Mouse (Mus musculus) liver, embryonic 11.5 days (tissue): Measurements from ENCODE around the gene 1810062G17Rik. TPM values are rescaled to one million over a fixed set of nuclear protein-coding genes. Genes with fewer than 3 reads are reported as not detected.

Source experiments
- ATAC-seq: fragments of 200-750 bp; cut with Nextera tagmentation; replicated peaks from 2 replicates; pipeline ENCODE4 v1.8.0; 2017; ENCODE audit warnings: moderate number of reproducible peaks, mild to moderate bottlenecking, moderate TSS enrichment, moderate library complexity; ENCODE audit not compliant: low FRiP score
- DNase-seq: peaks from one replicate; pipeline ENCODE4 v3.0.0-alpha.2; 2017; ENCODE audit warnings: low spot score
- H3K27ac ChIP-seq: fragments of 300-500 bp; sonication (generic); 2 replicates; pipeline ENCODE4 v1.5.1; 2014; ENCODE audit warnings: mild to moderate bottlenecking, low read depth, low read length, control low read depth
- H3K27me3 ChIP-seq: fragments of 300-500 bp; sonication (generic); replicated peaks from 2 replicates; pipeline ENCODE4 v1.6.1; 2014; ENCODE audit warnings: low read length, mixed read lengths; ENCODE audit not compliant: control insufficient read depth, insufficient read depth
- H3K36me3 ChIP-seq: fragments of 300-500 bp; sonication (generic); 2 replicates; pipeline ENCODE4 v1.6.1; 2014; ENCODE audit warnings: mild to moderate bottlenecking, low read length, moderate library complexity, mixed read lengths; ENCODE audit not compliant: control insufficient read depth, insufficient read depth
- H3K4me1 ChIP-seq: fragments of 300-500 bp; sonication (generic); replicated peaks from 2 replicates; pipeline ENCODE4 v1.6.1; 2014; ENCODE audit warnings: low read length, mixed read lengths; ENCODE audit not compliant: control insufficient read depth, insufficient read depth
- H3K4me2 ChIP-seq: fragments of 300-500 bp; sonication (generic); 2 replicates; pipeline ENCODE4 v1.6.1; 2014; ENCODE audit warnings: mild to moderate bottlenecking, control low read depth, moderate library complexity
- H3K4me3 ChIP-seq: fragments of 300-500 bp; sonication (generic); 2 replicates; pipeline ENCODE4 v1.5.1; 2014; ENCODE audit warnings: low read depth, low read length, control low read depth
- H3K9ac ChIP-seq: fragments of 300-500 bp; sonication (generic); 2 replicates; pipeline ENCODE4 v1.6.1; 2014; ENCODE audit warnings: low read depth, low read length, control low read depth
- H3K9me3 ChIP-seq: fragments of 300-500 bp; sonication (generic); 2 replicates; pipeline ENCODE4 v1.6.1; 2016; ENCODE audit warnings: low read length, inconsistent platforms, mixed read lengths; ENCODE audit not compliant: control insufficient read depth
- WGBS: fragments of 180-500 bp; shearing (Covaris S2); extraction: QIAGEN DNeasy Blood & Tissue Kit; methylation state at CpG from one replicate; pipeline ENCODE4 v1.1.7; 2014; 5-methylcytosine and 5-hydroxymethylcytosine counted together
- polyA plus RNA-seq: library from polyadenylated mRNA; unstranded; fragments of >200 nt; fragmentation: Nextera tagmentation; extraction: Ambion mirVana; gene quantifications from 2 replicates; pipeline ENCODE4 v1.2.1, GENCODE M21; 2014

1810062G17Rik gene
- polyA plus RNA-seq, 1 experiment from 2014 or later, result 0.75 TPM

DNA sequence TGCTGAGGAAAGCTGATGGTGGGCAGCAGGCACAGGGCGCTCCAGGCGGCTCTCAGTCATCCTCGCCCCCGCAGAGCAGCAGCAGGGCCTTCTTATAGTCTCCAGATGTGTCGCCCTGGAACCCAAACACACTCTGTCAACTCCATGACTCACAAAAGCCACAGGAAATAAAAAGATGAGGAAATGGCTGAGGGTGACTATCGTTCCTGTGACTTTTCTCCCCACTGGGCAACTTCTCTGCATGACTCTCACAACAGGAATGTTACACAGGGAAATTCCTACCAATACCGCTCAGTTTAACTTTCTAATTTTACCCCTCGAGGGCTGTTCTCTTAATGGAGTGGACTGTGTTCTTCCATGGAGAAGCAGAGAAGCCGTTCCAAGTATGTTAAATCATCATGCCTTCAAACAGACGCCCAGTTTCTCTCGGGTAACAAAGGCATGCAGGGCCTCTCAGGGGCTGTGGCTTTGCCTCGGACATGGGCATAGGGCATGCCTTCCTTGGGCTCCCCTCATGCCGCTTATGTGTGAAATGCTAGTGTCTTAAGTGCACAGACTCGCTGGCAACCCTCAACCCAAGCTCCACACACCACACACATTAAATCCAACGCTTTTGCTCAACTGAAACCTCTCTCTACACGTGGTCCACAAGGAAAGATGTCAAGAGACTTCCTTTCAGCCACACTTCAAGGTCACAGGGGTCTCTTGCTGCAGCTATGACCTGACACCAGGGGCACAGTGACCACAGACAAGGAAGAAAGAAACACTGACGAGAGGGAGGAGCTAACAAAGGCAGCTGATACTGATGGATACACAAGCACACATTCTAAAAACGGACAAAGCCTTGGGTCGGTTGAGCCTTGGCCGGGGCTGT is 26.2 kb upstream of the 1810062G17Rik start:
- Histone ChIP-seq H3K4me3 (no peak overlapping the region), H3K27me3 (no peaks in the 10 kb centered on the region), H3K9me3 (no peaks in the 10 kb centered on the region), H3K4me2 (no peak overlapping the region), H3K27ac (no peak overlapping the region), H3K4me1 (no peaks in the 10 kb centered on the region), H3K36me3 (0 out of 2 replicates have a peak, but pooled peaks cover 3% of the 10 kb centered on the region), H3K9ac (no peak overlapping the region)
- DNase-seq (no peak), ATAC-seq (no peak)
- 42% methylated on average over 20 of the region's 20 CpGs for WGBS

GRCm38 (mm10) chr3:36452502-36452901 is 23.2 kb upstream of the 1810062G17Rik start:
- Histone ChIP-seq H3K9me3 (no peaks in the 10 kb centered on the region), H3K36me3 (0 out of 2 replicates have a peak, but pooled peaks cover 5% of the 10 kb centered on the region), H3K27ac (no peak overlapping the region), H3K9ac (no peak overlapping the region), H3K4me2 (no peak overlapping the region), H3K27me3 (no peaks in the 10 kb centered on the region), H3K4me3 (no peak overlapping the region), H3K4me1 (no peaks in the 10 kb centered on the region)
- DNase-seq, result no peak
- WGBS, result 85% methylated on average over 1 of the region's 1 CpGs
- no peak for ATAC-seq

GRCm38 (mm10) chr3:36455124-36455523 is 20.6 kb upstream of the 1810062G17Rik start:
- WGBS, result 88% methylated on average over 8 of the region's 8 CpGs
- Histone ChIP-seq H3K9me3 (no peaks in the 10 kb centered on the region), H3K36me3 (0 out of 2 replicates have a peak, but pooled peaks cover 5% of the 10 kb centered on the region), H3K27me3 (no peaks in the 10 kb centered on the region), H3K4me3 (no peak overlapping the region), H3K4me1 (no peaks in the 10 kb centered on the region), H3K4me2 (no peak overlapping the region), H3K27ac (no peak overlapping the region), H3K9ac (no peak overlapping the region)
- no peak for DNase-seq
- no peak for ATAC-seq

DNA sequence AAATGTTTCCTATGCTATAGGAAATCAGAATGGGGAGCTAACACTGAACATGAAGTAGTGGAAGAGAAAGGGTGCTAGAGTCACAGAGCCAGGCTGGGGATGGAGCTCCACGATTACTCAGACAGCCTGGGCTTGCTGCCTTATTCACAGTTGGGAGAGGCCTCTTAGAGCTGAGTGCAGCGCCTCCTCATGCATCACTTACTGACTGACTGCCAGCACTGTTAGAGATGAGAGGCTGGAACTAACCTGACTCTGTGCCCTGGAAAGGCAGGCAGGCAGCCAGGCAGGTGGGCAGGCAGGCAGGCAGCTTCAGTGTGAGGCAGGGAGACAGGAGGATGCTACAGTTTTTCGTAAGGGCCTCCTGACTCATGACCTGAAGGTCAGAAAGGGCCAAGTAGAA is 20.2 kb upstream of the 1810062G17Rik start:
- 81% methylated on average over 3 of the region's 3 CpGs for WGBS
- ATAC-seq, result no peak
- no peak overlapping the region for H3K4me2 ChIP-seq
- no peak for DNase-seq
- H3K27me3 ChIP-seq, result no peaks in the 10 kb centered on the region
- H3K36me3 ChIP-seq, result 0 out of 2 replicates have a peak, but pooled peaks cover 2% of the 10 kb centered on the region
- no peaks in the 10 kb centered on the region for H3K4me1 ChIP-seq
- no peaks in the 10 kb centered on the region for H3K9me3 ChIP-seq
- H3K27ac ChIP-seq, result no peak overlapping the region
- no peak overlapping the region for H3K9ac ChIP-seq
- H3K4me3 ChIP-seq, result no peak overlapping the region

DNA sequence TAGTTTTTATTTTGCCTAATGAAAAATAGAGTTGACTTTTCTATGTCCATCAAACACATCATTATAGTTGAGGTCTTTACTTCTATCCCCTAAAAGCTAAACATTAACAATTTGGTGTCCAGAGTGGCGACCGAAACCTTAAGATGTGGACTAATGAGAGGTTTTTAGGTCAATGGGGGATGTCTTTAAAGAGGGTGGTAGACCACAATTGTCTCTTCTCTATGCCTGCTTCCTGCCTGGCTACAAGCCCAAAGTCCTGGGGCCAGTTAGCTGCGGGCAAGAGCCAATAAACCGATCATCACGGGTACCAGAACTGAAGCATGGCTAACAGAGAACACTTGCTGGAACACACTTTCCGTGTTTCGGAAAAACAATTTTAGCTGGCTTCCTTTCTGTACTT is 15.0 kb upstream of the 1810062G17Rik start:
- Histone ChIP-seq H3K9ac (no peak overlapping the region), H3K4me2 (no peak overlapping the region), H3K27me3 (no peaks in the 10 kb centered on the region), H3K36me3 (no peaks in the 10 kb centered on the region), H3K4me1 (no peaks in the 10 kb centered on the region), H3K4me3 (no peak overlapping the region), H3K9me3 (no peaks in the 10 kb centered on the region), H3K27ac (no peak overlapping the region)
- 89% methylated on average over 7 of the region's 7 CpGs for WGBS
- no peak for DNase-seq
- no peak for ATAC-seq

GRCm38 (mm10) chr3:36461819-36462218 is 13.9 kb upstream of the 1810062G17Rik start:
- H3K9ac ChIP-seq, result no peak overlapping the region
- DNase-seq (no peak), ATAC-seq (no peak)
- H3K4me1 ChIP-seq, result no peaks in the 10 kb centered on the region
- no peak overlapping the region for H3K27ac ChIP-seq
- H3K36me3 ChIP-seq, result no peaks in the 10 kb centered on the region
- H3K9me3 ChIP-seq, result no peaks in the 10 kb centered on the region
- WGBS, result 92% methylated on average over 5 of the region's 5 CpGs
- no peak overlapping the region for H3K4me3 ChIP-seq
- no peak overlapping the region for H3K4me2 ChIP-seq
- H3K27me3 ChIP-seq, result no peaks in the 10 kb centered on the region

DNA sequence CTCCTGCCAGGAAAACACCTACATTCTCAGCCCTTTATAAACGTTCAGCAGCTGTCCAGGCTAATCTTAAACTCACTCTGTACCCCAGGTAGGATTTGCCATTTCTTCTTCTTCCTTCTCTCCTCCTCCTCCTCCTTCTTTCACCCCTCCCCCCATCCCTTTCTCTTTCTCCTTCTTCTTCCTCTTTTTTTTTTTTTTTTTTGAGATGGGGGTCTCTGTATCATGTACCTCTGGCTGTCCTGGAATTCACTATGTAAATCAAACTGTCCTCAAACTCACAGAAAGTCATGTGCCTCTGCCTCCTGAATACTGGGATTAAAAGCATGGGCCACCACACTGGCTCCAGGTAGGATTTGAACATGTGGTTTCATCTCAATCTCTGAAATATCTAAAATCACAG is 13.4 kb upstream of the 1810062G17Rik start:
- H3K4me1 ChIP-seq, result no peaks in the 10 kb centered on the region
- H3K9ac ChIP-seq, result no peak overlapping the region
- DNase-seq (no peak), ATAC-seq (no peak)
- 30% methylated on average over 1 of the region's 1 CpGs for WGBS
- no peaks in the 10 kb centered on the region for H3K9me3 ChIP-seq
- no peaks in the 10 kb centered on the region for H3K27me3 ChIP-seq
- no peak overlapping the region for H3K4me2 ChIP-seq
- no peak overlapping the region for H3K27ac ChIP-seq
- H3K4me3 ChIP-seq, result no peak overlapping the region
- H3K36me3 ChIP-seq, result no peaks in the 10 kb centered on the region

DNA sequence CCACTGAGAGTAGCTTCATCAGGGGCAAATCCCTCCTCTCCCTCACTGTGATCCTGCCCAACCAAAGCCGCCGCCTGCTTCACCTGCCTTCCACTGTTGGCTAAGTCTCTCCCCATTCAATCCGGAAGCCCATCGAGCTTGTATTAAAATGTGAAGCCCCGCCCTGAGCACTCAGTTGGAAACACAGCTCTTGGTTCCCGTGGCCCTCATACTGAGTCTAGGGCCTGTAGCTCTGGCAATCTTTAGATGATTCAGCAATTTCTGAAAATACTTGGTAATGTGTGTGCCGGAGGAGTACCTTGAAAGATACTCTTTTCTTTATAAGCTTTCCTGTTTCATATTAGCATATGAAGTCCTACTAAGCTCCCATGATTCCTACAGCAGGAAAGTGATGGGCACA is 10.2 kb upstream of the 1810062G17Rik start:
- no peaks in the 10 kb centered on the region for H3K4me1 ChIP-seq
- no peak for ATAC-seq
- H3K4me2 ChIP-seq, result no peak overlapping the region
- H3K9ac ChIP-seq, result no peak overlapping the region
- 67% methylated on average over 7 of the region's 7 CpGs for WGBS
- H3K4me3 ChIP-seq, result no peak overlapping the region
- no peak for DNase-seq
- H3K27ac ChIP-seq, result no peak overlapping the region
- no peaks in the 10 kb centered on the region for H3K27me3 ChIP-seq
- H3K9me3 ChIP-seq, result no peaks in the 10 kb centered on the region
- H3K36me3 ChIP-seq, result no peaks in the 10 kb centered on the region

- no peaks in the 10 kb centered on the region for H3K4me1 ChIP-seq
- 76% methylated on average over 7 of the region's 7 CpGs for WGBS
- H3K9me3 ChIP-seq, result no peaks in the 10 kb centered on the region
- H3K27me3 ChIP-seq, result no peaks in the 10 kb centered on the region
- no peak overlapping the region for H3K9ac ChIP-seq
- DNase-seq, result no peak
- no peak overlapping the region for H3K4me3 ChIP-seq
- no peak for ATAC-seq
- H3K4me2 ChIP-seq, result no peak overlapping the region
- H3K36me3 ChIP-seq, result no peaks in the 10 kb centered on the region
- no peak overlapping the region for H3K27ac ChIP-seq
These were observed 8.1 kb upstream of the 1810062G17Rik start for GRCm38 (mm10) chr3:36467632-36468031.
